7 mouse cellular contexts compared by ENCODE assay signal in genomic region chr4:32249748-32250332, GRCm38 (mm10). TPM values are rescaled to one million over a fixed set of nuclear protein-coding genes. Genes with fewer than 3 reads are reported as not detected.
DNase-seq lines count a peak whose midpoint lies in the region; ATAC-seq and TF ChIP-seq lines count a peak whose summit lies in the region.

No protein-coding gene starts in this region.

- WGBS in heart, postnatal 0 days: 56% methylated on average over 15 of the region's 15 CpGs
- 56% methylated on average over 15 of the region's 15 CpGs for WGBS in stomach, postnatal 0 days

- H3K27me3 ChIP-seq in heart, postnatal 0 days (ENCODE audit: control insufficient read depth, insufficient read depth, low read length): no peaks in the 10 kb centered on the region
- no peaks in the 10 kb centered on the region for H3K27me3 ChIP-seq in stomach, postnatal 0 days (ENCODE audit: control insufficient read depth, insufficient read depth, low read length)

- peak overlapping the region; percentile 59 for H3K4me2 ChIP-seq in heart, postnatal 0 days (ENCODE audit: low read depth, low read length)
- H3K4me2 ChIP-seq in stomach, postnatal 0 days (replicated peaks; ENCODE audit: low read depth): peak overlapping the region; percentile 56

- peak overlapping the region; percentile 93 for H3K27ac ChIP-seq in heart, postnatal 0 days (ENCODE audit: low read depth)
- H3K27ac ChIP-seq in stomach, postnatal 0 days (replicated peaks): peak overlapping the region; percentile 82

- no peaks in the 10 kb centered on the region for H3K9me3 ChIP-seq in heart, postnatal 0 days (replicated peaks; ENCODE audit: control insufficient read depth, low read length)
- H3K9me3 ChIP-seq in stomach, postnatal 0 days (ENCODE audit: control insufficient read depth, low read length): no peaks in the 10 kb centered on the region

- no peak for TF ChIP-seq CTCF in heart, postnatal 0 days (IDR thresholded peaks at IDR 0.05; ENCODE audit: low read depth)
- no peak for TF ChIP-seq CTCF in stomach, postnatal 0 days (IDR thresholded peaks at IDR 0.05; ENCODE audit: low read depth)

- no peaks in the 10 kb centered on the region for H3K36me3 ChIP-seq in heart, postnatal 0 days (replicated peaks; ENCODE audit: control insufficient read depth, insufficient read depth, low read length)
- H3K36me3 ChIP-seq in stomach, postnatal 0 days (ENCODE audit: control insufficient read depth, insufficient read depth, low read length): no peaks in the 10 kb centered on the region

- TF ChIP-seq EP300 in heart, postnatal 0 days (IDR thresholded peaks at IDR 0.05; ENCODE audit: low read depth): no peak
- no peak for TF ChIP-seq EP300 in stomach, postnatal 0 days (optimal IDR thresholded peaks at IDR 0.05)

- peak overlapping the region; percentile 23 for H3K9ac ChIP-seq in heart, postnatal 0 days (replicated peaks; ENCODE audit: low read depth, low read length)
- no peak overlapping the region for H3K9ac ChIP-seq in stomach, postnatal 0 days (ENCODE audit: low read length)

- H3K4me1 ChIP-seq in heart, postnatal 0 days (ENCODE audit: control insufficient read depth, insufficient read depth): peaks cover 34% of the 10 kb centered on the region
- H3K4me1 ChIP-seq in stomach, postnatal 0 days (replicated peaks; ENCODE audit: control insufficient read depth, insufficient read depth): no peaks in the 10 kb centered on the region

- peak overlapping the region; percentile 32 for H3K4me3 ChIP-seq in heart, postnatal 0 days (ENCODE audit: low read depth, low read length)
- H3K4me3 ChIP-seq in stomach, postnatal 0 days (ENCODE audit: low read depth, low read length): peak overlapping the region; percentile 14

- DNase-seq in 3134 (ENCODE audit: extremely low read depth, insufficient read length, low spot score) (peak; percentile 84), 3T3-L1 (ENCODE audit: low read depth, low spot score) (peak; percentile 64)
- DNase-seq in embryo, embryonic 11 days: peak; percentile 62
- peak; percentile 23 for DNase-seq in heart, postnatal 0 days (ENCODE audit: low spot score)
- DNase-seq in kidney, postnatal 25 days: peak; percentile 36 to 67
- DNase-seq in stomach, postnatal 0 days (ENCODE audit: low spot score): no peak

- peak; percentile 36 for ATAC-seq in heart, postnatal 0 days (ENCODE audit: insufficient read depth, low read depth)
- ATAC-seq in megakaryocyte progenitor cell, adult 5-6 weeks (replicated peaks; ENCODE audit: poor library complexity): peak; percentile 60
- no peak for ATAC-seq in stomach, postnatal 0 days (ENCODE audit: low FRiP score, low TSS enrichment)

RNA-seq across cellular contexts. Expression of gene Bach2, which starts 11.2 kb away (rescaled TPM):
- total RNA-seq in heart, postnatal 0 days (2014; rRNA removed; ENCODE audit: low replicate concordance): 2.1 and 3.1 TPM in 2 replicates
- polyA plus RNA-seq in heart, postnatal 0 days (2015; fragmentation: Nextera tagmentation; extraction: Ambion mirVana): 2.1 and 2.4 TPM in 2 replicates
- total RNA-seq in megakaryocyte progenitor cell, adult 5-6 weeks (2015): 3.1 and 3.8 TPM in 2 replicates
- 0.37 and 0.61 TPM in 2 replicates for total RNA-seq in megakaryocyte progenitor cell, adult 5-6 weeks (2017)
- polyA plus RNA-seq in stomach, postnatal 0 days (2015; fragmentation: Nextera tagmentation; extraction: Ambion mirVana): 1.9 TPM in 2 replicates
